Mouse (Mus musculus) kidney, postnatal 0 days (tissue): Measurements from ENCODE around the gene Fndc3b. TPM values are rescaled to one million over a fixed set of nuclear protein-coding genes. Genes with fewer than 3 reads are reported as not detected.

Source experiments
- ATAC-seq: fragments of 200-750 bp; cut with Nextera tagmentation; replicated peaks from 2 replicates; pipeline ENCODE4 v1.8.0; 2017; ENCODE audit warnings: low read depth, moderate number of reproducible peaks, moderate TSS enrichment, moderate library complexity; ENCODE audit not compliant: low FRiP score
- DNase-seq: peaks from one replicate; pipeline ENCODE4 v3.0.0-alpha.2; 2016; ENCODE audit warnings: low spot score
- H3K27ac ChIP-seq: fragments of 300-500 bp; sonication (generic); 2 replicates; pipeline ENCODE4 v1.5.1; 2014; ENCODE audit warnings: mild to moderate bottlenecking
- H3K27me3 ChIP-seq: fragments of 300-500 bp; sonication (generic); 2 replicates; pipeline ENCODE4 v1.6.1; 2014; ENCODE audit warnings: low read length, mixed read lengths; ENCODE audit not compliant: insufficient read depth
- H3K36me3 ChIP-seq: fragments of 300-500 bp; sonication (generic); 2 replicates; pipeline ENCODE4 v1.6.1; 2014; ENCODE audit warnings: low read length, mixed read lengths; ENCODE audit not compliant: insufficient read depth
- H3K4me1 ChIP-seq: fragments of 300-500 bp; sonication (generic); replicated peaks from 2 replicates; pipeline ENCODE4 v1.6.1; 2014; ENCODE audit warnings: antibody characterized with exemption, low read length, mixed read lengths; ENCODE audit not compliant: insufficient read depth
- H3K4me2 ChIP-seq: fragments of 300-500 bp; sonication (generic); 2 replicates; pipeline ENCODE4 v1.6.1; 2014; ENCODE audit warnings: mild to moderate bottlenecking, low read length, moderate library complexity, mixed read lengths
- H3K4me3 ChIP-seq: fragments of 300-500 bp; sonication (generic); replicated peaks from 2 replicates; pipeline ENCODE4 v1.5.1; 2014; ENCODE audit warnings: low read depth, low read length
- H3K9ac ChIP-seq: fragments of 300-500 bp; sonication (generic); 2 replicates; pipeline ENCODE4 v1.6.1; 2014; ENCODE audit warnings: low read depth, low read length
- H3K9me3 ChIP-seq: fragments of 300-500 bp; sonication (generic); replicated peaks from 2 replicates; pipeline ENCODE4 v1.6.1; 2016; ENCODE audit warnings: low read length, inconsistent platforms, mixed read lengths
- CTCF ChIP-seq: IDR thresholded peaks from 2 replicates; pipeline ENCODE4 v1.5.1; 2016; ENCODE audit warnings: antibody characterized with exemption, low read depth, mild to moderate bottlenecking, moderate library complexity
- WGBS: fragments of 180-500 bp; shearing (Covaris S2); extraction: QIAGEN DNeasy Blood & Tissue Kit; methylation state at CpG from one replicate; pipeline ENCODE4 v1.1.7; 2014; 5-methylcytosine and 5-hydroxymethylcytosine counted together
- polyA plus RNA-seq: library from polyadenylated mRNA; unstranded; fragments of >200 nt; fragmentation: Nextera tagmentation; extraction: Ambion mirVana; gene quantifications from 2 replicates; pipeline ENCODE4 v1.2.1, GENCODE M21; 2015

Fndc3b gene
- polyA plus RNA-seq, 1 experiment from 2014 or later, result 23.1 TPM

- no peak for TF ChIP-seq CTCF
- no peak overlapping the region for H3K9ac ChIP-seq
- no peaks in the 10 kb centered on the region for H3K4me1 ChIP-seq
- H3K4me2 ChIP-seq, result no peak overlapping the region
- H3K4me3 ChIP-seq, result no peak overlapping the region
- H3K9me3 ChIP-seq, result no peaks in the 10 kb centered on the region
- no peaks in the 10 kb centered on the region for H3K27me3 ChIP-seq
- DNase-seq (no peak), ATAC-seq (no peak)
- H3K27ac ChIP-seq, result no peak overlapping the region
- WGBS, result 74% methylated on average over 9 of the region's 9 CpGs
- no peaks in the 10 kb centered on the region for H3K36me3 ChIP-seq
Observed at GRCm38 (mm10) chr3:27743271-27744145, 32.4 kb upstream of the Fndc3b start.

GRCm38 (mm10) chr3:27742124-27742523 is 31.0 kb upstream of the Fndc3b start:
- H3K4me3 ChIP-seq, result no peak overlapping the region
- H3K4me2 ChIP-seq, result no peak overlapping the region
- no peaks in the 10 kb centered on the region for H3K4me1 ChIP-seq
- no peaks in the 10 kb centered on the region for H3K27me3 ChIP-seq
- H3K9me3 ChIP-seq, result no peaks in the 10 kb centered on the region
- DNase-seq, result no peak
- TF ChIP-seq CTCF, result no peak
- no peak overlapping the region for H3K9ac ChIP-seq
- H3K27ac ChIP-seq, result no peak overlapping the region
- WGBS, result 58% methylated on average over 2 of the region's 2 CpGs
- ATAC-seq, result no peak
- no peaks in the 10 kb centered on the region for H3K36me3 ChIP-seq

- H3K4me2 ChIP-seq, result no peak overlapping the region
- no peak overlapping the region for H3K4me3 ChIP-seq
- TF ChIP-seq CTCF, result no peak
- no peak overlapping the region for H3K27ac ChIP-seq
- WGBS, result 86% methylated on average over 7 of the region's 7 CpGs
- no peak for DNase-seq
- H3K9ac ChIP-seq, result no peak overlapping the region
- H3K36me3 ChIP-seq, result no peaks in the 10 kb centered on the region
- no peaks in the 10 kb centered on the region for H3K27me3 ChIP-seq
- no peaks in the 10 kb centered on the region for H3K9me3 ChIP-seq
- ATAC-seq, result no peak
- no peaks in the 10 kb centered on the region for H3K4me1 ChIP-seq
Observed at GRCm38 (mm10) chr3:27740136-27740535, 29.0 kb upstream of the Fndc3b start.

GRCm38 (mm10) chr3:27736180-27736579 is 25.1 kb upstream of the Fndc3b start:
- Histone ChIP-seq H3K4me2 (no peak overlapping the region), H3K9me3 (no peaks in the 10 kb centered on the region), H3K9ac (no peak overlapping the region), H3K4me3 (no peak overlapping the region), H3K4me1 (no peaks in the 10 kb centered on the region), H3K36me3 (no peaks in the 10 kb centered on the region), H3K27me3 (no peaks in the 10 kb centered on the region), H3K27ac (no peak overlapping the region)
- no peak for TF ChIP-seq CTCF
- 24% methylated on average over 9 of the region's 9 CpGs for WGBS
- DNase-seq (no peak), ATAC-seq (no peak)

- H3K4me3 ChIP-seq, result no peak overlapping the region
- DNase-seq (no peak), ATAC-seq (no peak)
- TF ChIP-seq CTCF, result no peak
- no peak overlapping the region for H3K4me2 ChIP-seq
- WGBS, result 70% methylated on average over 5 of the region's 5 CpGs
- no peaks in the 10 kb centered on the region for H3K4me1 ChIP-seq
- H3K9ac ChIP-seq, result no peak overlapping the region
- H3K27me3 ChIP-seq, result no peaks in the 10 kb centered on the region
- H3K27ac ChIP-seq, result no peak overlapping the region
- H3K9me3 ChIP-seq, result no peaks in the 10 kb centered on the region
- no peaks in the 10 kb centered on the region for H3K36me3 ChIP-seq
Observed at GRCm38 (mm10) chr3:27735113-27735512, 24.0 kb upstream of the Fndc3b start.

- H3K27ac ChIP-seq, result no peak overlapping the region
- DNase-seq, result no peak
- 76% methylated on average over 8 of the region's 8 CpGs for WGBS
- H3K4me3 ChIP-seq, result no peak overlapping the region
- no peaks in the 10 kb centered on the region for H3K27me3 ChIP-seq
- TF ChIP-seq CTCF, result no peak
- ATAC-seq, result no peak
- H3K4me2 ChIP-seq, result no peak overlapping the region
- H3K4me1 ChIP-seq, result no peaks in the 10 kb centered on the region
- no peaks in the 10 kb centered on the region for H3K9me3 ChIP-seq
- H3K9ac ChIP-seq, result no peak overlapping the region
- no peaks in the 10 kb centered on the region for H3K36me3 ChIP-seq
Observed at GRCm38 (mm10) chr3:27728798-27729782, 18.0 kb upstream of the Fndc3b start.
